Mouse (Mus musculus) liver, adult (tissue): ENCODE measurements at regions not wholly inside any gene's neighbourhood (a gene's known extent, or its start where the extent isn't known, plus 50 kb on each side); places are given as distances from the start of the nearest gene placed in this dataset.

ENCODE experiments used
- GATA4 ChIP-seq: IDR thresholded peaks from 2 replicates; pipeline ENCODE4 v1.6.1; 2014; ENCODE audit warnings: mild to moderate bottlenecking, low read length; ENCODE audit not compliant: insufficient replicate concordance

DNA sequence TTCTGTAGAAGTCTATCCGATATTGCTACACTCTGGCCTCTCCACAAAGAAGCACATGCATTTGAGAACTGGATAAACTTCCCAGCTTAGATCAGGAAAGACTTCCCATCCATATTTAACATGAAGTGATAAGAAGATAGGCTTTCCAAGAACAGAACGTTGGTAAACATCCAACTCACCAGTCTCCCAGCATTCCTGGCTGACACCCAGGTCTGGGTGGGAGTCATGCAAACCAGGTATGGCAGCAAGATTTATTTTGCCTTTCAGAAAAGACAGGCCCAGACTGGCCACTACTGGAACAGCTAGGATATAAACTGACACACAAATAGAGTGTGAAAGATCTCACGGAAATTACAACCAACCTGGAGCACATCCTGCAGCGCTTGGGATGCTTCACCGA is 459.6 kb downstream of the Psat1 start:
- no peak for TF ChIP-seq GATA4

DNA sequence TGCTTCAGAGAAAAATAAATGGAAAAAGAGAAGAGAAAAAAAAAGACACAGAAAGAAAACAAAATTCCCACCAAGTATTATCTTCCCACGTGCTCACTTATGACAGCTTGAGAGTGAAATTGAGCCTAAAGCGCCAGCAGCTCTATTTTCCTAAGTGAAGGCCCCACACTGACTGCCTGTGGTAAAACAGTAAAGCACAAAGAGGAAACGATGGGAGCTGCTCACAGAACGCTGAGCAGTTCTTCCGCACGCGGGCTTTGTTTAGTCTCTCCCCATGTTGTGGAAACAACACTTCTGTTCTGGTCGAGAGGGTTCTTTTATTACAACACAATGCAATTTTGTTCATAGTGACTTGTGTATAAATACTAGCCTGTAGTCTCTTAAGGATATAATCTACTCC is 465.5 kb downstream of the Psat1 start:
- TF ChIP-seq GATA4: no peak

DNA sequence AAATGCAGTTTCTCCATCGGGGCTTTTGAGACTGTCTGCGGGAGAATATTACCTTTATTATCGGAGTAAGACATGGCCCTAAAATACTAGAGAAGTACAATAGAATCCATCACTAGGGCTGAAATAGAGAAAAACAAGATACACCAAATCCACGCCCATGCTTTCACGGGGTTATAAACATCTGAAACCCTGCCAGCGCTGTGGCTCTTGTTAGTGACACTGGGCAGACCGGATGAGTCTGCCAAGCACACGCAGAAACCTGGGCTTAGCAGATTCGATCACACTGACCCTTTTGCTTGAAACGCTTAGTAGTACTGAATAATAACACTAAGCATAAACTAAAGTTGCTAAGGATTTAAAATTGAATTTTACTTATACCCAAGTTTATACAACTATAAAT is 477.6 kb downstream of the Psat1 start:
- no peak for TF ChIP-seq GATA4

DNA sequence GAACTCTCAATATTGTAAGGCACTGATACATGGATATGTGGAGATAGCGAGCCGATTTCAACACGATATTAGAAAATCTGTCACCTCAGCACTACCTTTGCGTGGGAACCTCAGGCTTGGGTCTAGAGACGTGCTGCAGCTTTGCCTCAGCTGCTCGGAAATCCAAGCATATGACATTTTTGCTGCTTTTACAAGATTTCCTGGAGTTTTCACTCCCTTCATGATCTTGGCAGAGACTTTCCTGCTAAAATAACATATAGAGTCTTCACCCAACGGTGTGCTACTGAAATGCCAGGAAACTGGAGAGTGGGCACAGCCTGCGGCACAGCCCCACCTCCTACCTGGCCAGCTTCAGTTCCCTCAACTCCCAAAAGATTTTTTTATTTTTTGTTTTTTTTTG is 480.4 kb downstream of the Psat1 start:
- TF ChIP-seq GATA4: no peak

DNA sequence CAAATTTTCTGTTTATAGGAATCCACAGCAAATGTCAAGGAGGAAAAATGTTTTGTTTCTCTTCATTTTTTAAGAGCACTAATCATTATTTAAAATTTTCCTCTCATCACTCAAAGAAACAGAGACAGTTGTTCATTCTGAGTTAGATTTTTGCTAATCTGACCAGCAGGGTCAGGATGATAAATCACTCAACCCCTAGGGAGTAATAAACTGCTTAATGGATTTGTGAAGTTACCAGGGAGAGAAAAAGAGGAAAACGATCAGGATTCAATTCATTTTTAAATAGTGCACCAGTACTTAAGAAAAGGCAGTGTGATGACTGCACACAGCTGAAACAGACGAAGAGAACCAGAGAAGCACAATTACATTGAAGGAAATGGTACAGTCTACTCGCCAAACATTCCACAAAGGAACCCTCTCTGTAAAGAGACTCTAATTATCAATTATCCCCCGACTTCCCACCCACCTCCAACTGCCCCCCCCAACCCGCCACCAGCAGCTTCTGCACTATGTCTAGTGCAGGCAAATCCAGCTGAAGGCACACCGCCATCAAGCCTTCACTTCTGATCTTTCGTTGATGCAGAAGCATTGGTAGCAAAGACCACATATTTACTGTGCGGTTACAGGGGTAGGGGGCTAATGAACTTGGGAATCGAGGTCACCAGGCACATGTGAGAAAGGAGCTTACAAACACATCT is 481.9 kb downstream of the Psat1 start:
- TF ChIP-seq GATA4: no peak

DNA sequence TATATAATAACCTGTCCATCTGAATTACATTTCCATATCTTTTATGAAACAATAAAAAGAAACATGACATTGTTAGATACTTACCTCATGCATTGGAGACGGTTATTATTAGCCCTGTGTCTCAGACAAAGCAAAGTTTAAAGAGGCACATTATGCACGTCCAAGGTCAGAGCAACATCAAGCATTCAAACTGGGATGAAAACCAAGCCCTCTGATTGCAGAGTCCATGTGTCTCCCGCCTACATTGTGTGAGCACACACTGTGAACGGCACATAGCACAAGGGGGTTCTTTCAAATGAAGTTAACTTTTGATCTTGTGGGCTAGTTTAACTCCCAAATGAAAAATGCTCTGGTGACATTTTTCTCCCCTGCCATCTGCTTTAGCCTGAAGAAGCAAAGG is 489.3 kb downstream of the Psat1 start:
- TF ChIP-seq GATA4: no peak

DNA sequence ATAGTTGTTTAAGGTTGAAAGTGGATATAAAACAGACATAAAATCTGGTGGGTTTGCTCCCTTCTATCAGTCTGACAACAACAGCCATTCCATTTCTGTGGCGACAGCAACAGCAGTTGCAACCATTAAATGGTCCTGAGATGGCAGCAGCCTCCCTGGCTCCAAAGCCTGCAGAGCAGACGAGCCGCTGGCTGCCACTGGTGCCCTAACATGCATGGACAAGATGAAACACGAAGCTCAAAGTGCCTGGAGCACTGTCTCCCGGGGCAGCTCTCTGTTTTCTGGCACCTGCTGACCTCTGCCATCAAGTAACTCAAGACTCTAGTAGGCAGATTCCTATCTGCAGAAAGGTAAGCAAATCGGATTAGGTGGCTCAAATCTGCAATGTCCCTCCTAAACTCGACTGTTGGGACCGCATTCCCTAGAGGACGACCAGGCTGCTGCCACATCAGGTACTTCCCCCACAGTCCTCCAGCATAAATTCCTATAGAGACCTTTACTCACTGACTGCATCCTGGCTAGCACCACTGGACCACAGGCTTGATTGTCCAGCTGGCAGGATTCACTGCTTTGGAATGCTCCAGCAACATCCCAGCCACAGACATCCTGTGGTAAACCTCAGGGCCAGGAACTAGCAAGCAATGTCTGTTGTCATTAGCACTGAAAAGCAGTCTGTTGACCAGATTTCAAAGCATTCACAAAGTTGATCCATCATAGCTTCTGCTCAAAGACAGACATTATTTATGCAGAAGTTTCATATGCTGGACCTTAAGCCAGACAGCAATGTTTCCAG is 490.0 kb downstream of the Psat1 start:
- TF ChIP-seq GATA4: no peak

DNA sequence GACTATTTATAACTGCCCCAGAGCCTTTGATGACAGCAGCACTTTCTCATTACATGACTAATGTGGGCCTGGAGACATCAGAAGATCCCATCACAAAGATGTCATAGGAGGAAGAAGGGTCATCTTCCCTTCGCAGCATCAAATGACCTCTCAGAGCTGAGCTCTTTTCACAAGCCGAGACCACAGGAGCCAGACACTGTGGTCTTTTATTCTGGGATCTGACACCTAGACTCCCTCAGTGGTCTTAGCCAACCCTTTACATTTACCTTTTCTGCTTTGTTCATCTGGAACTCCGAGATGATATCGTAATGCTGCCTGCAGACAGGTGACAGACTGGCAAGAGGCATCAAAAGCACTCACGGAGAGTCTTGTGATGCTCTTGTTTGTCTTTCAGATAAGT is 498.1 kb downstream of the Psat1 start:
- TF ChIP-seq GATA4: no peak

DNA sequence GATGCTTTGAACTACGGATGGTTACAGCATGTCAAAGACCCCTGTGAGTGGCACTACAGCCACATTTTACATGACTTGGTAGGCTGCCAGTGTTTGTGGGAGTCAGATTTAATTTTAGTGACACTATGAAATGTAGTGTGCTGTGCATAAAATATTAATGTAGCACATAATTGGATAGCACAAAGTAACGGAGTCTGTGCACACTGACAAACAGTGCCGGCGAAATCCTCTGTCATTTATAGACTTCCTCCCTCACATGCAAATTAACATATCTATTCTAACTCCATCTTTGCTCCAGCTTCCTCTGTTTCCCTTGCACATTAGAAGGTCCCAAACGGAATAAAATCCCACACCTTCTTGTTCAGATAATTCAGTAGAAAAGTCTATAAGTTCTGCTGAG is 515.3 kb downstream of the Psat1 start:
- TF ChIP-seq GATA4: no peak

DNA sequence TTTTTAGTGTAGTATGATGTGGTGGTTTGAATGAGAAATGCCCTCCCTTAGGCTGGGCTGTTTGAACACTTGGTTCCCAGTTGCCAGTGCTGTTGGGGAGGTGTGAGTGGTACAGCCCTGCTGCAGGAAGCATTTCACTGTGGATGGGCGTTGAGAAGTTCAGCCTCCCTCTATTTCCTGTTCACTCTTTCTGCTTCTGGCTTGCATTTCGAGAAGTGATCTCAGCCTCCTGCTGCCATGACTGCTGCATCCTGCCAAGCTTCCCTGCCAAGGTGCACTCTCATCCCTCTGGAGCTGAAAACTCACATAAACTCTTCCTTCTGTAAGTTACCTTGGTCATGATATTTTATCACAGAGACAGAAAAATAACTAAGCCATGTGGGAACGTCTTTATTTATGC is 525.8 kb downstream of the Psat1 start:
- TF ChIP-seq GATA4: no peak

DNA sequence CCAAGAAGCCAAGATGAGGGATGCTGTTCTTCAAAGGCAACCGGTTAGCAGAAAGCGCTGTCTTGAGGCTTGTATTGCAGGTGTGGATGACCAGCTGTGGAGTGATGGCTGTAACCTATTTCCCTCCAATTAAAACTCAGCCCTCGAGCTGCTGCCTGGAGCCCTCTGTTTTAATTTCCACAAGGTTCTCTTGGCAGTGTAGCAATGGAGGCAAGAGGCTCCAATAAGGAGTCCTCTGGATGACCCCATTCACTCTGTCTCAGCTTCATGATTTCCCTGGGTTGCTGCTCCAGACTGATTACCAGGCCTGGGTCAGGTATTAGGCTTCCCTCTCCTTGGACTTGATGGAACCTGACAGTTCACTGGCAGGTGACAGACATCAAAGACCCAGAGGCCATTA is 548.5 kb downstream of the Psat1 start:
- no peak for TF ChIP-seq GATA4

DNA sequence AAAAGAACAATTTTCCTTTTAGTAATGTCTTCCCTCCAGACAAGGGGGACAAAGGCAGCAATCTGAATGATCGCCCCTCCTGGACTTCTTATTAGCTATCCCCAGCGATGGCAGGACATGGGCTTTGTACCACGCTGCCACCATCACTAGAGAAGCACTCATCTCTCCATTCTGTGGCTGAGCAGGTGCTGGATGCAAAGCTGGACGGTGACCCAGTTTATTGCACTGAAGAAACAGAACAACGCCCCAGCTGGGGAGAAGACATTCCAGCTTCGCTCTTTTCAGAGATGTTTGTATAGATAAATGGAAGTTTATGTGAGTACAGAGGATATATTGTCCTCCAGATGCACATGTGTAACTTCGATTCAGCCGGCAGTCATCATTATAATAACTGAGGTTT is 575.5 kb downstream of the Psat1 start:
- no peak for TF ChIP-seq GATA4

DNA sequence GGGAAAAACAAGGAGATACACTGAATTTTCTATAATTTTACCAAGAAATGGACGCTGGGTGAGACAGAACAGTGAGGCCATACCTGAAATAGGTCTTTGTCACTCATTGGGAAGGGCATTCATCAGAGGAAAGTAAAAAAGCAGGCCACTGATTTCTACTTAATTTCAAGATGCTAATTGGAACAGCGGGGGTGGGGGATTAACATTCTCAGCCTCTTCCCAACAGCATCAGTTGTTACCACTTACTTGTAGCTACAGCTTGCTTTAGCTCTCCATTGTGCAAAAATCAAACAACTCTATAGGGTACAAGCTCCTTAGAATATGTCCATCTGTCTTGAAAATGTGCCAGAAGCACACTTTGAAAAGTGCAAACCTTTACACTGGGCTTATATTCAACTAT is 580.2 kb downstream of the Psat1 start:
- no peak for TF ChIP-seq GATA4

DNA sequence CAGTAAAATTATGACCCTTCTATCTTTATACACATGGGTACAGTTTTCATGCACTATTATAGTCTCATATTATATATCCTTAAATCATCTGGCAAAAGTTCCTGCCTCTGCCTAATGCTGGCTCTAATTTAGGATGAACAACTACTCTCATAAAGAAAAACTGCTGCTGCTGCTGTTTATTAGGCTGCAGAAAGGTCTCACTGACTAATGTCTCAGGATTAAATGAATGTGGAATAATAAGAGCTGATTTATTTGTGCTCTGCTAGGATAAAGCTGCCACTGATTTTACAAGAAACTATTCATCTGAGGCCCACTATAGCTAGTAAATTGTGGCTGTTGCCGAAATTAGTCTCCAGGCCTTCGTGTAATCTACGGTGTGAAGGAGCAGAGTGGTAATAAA is 590.0 kb downstream of the Psat1 start:
- TF ChIP-seq GATA4: no peak

DNA sequence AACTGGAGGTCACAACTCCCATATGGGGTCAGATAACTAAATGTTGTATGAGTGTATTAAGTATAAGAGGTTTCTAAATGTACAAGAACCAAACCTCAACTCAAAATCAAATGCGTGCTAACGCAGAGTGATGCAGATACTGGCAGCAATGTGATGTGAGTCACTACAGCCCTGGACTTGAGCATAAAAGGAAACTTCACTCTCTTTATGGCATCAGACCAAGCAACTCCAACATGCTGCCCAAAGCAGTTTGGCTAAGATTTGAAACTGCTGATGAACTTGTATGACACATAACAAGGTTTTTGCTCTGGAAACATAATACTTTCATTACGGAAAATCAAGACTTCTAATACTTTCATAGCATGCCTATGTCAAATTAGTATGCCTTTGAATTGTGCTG is 598.8 kb downstream of the Psat1 start:
- TF ChIP-seq GATA4: no peak

DNA sequence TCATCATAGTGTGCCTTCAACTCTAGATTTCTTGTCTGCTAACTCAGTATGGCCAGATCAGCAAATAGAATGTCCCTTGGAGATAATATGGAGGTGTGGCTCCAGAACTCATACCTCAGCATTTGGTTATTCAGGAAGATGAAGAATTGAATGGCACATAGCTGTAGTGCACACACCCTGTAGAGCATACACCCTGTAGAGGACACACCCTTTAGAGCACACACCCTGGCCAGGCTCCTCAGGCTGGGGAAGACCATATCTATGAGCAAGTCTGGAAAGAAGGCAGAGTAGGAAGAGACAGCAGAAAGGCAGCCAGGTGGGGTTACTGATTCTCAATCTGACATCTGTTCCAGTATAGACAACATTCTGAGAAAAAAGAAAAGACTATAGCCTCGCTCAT is 604.9 kb downstream of the Psat1 start:
- TF ChIP-seq GATA4: no peak
